Mouse (Mus musculus): ENCODE results near the gene Ndufs6. TPM values are rescaled to one million over a fixed set of nuclear protein-coding genes. Genes with fewer than 3 reads are reported as not detected.

The Ndufs6 gene
- polyA plus RNA-seq, 1 experiment from 2014 or later: 391 TPM

GRCm38 (mm10) chr13:73346743-73347142 lies 18.4 kb upstream of the Ndufs6 start:
- 71% methylated on average over 4 of the region's 4 CpGs for WGBS

GRCm38 (mm10) chr13:73346131-73346530 lies 17.8 kb upstream of the Ndufs6 start:
- 45% methylated on average over 2 of the region's 2 CpGs for WGBS
- Histone ChIP-seq H3K27ac (ENCODE audit: low read length) (no peak overlapping the region), H3K4me1 (ENCODE audit: insufficient read depth, low read length) (no peaks in the 10 kb centered on the region), H3K36me3 (ENCODE audit: insufficient read depth, low read length) (no peaks in the 10 kb centered on the region), H3K9me3 (ENCODE audit: low read length) (no peaks in the 10 kb centered on the region), H3K4me2 (replicated peaks; ENCODE audit: low read depth, low read length) (no peak overlapping the region), H3K27me3 (ENCODE audit: insufficient read depth, low read length) (0 out of 2 replicates have a peak, but pooled peaks cover 3% of the 10 kb centered on the region), H3K4me3 (ENCODE audit: low read length) (no peak overlapping the region), H3K9ac (replicated peaks; ENCODE audit: low read length) (no peak overlapping the region)
- no peak for ATAC-seq (ENCODE audit: low FRiP score, low TSS enrichment)

More at GRCm38 (mm10) chr13:73346743-73347142, 18.4 kb upstream of the Ndufs6 start:
- Histone ChIP-seq H3K9ac (replicated peaks; ENCODE audit: low read length) (no peak overlapping the region), H3K9me3 (ENCODE audit: low read length) (no peaks in the 10 kb centered on the region), H3K4me1 (ENCODE audit: insufficient read depth, low read length) (no peaks in the 10 kb centered on the region), H3K27ac (ENCODE audit: low read length) (no peak overlapping the region), H3K27me3 (ENCODE audit: insufficient read depth, low read length) (0 out of 2 replicates have a peak, but pooled peaks cover 3% of the 10 kb centered on the region), H3K36me3 (ENCODE audit: insufficient read depth, low read length) (no peaks in the 10 kb centered on the region), H3K4me2 (replicated peaks; ENCODE audit: low read depth, low read length) (no peak overlapping the region), H3K4me3 (ENCODE audit: low read length) (no peak overlapping the region)
- no peak for ATAC-seq (ENCODE audit: low FRiP score, low TSS enrichment)

DNA sequence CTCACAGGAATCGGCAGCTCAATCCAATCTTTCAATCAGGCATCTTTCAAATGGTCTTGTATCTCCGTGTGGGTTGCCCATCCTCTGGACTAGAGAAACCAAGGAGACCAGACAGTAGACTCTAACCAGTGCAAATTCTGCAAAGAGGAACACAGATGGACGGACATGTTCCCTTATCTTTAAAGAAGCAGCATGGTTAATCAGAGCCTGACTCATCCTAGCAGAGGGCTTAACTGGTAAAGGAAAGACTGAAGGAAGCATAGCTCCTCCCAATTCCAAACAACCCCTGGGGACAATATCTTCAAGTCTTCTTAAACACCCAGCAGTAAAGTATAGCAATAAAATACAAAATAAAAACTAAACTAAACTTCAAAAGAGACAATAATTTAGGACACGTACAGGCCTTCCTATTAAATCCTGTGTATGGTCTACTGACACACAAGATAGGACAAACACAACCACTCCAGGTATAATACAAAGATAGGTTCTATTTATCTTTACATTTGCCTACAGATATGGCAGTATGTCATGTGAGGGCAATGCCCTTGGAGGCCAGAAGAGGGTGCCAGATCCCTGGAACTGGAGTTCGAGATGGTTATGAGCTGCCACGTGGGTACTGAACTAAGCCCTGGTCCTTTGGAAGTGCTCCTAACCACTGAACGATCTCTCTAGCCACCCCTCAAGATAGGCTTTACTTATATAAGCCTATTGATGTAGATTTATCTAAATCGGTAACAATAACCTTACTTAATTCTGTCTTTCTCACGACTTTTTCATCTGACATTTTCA lies 17.0 kb upstream of the Ndufs6 start:
- 80% methylated on average over 9 of the region's 9 CpGs for WGBS
- no peak overlapping the region for H3K27ac ChIP-seq (ENCODE audit: low read length)
- H3K4me3 ChIP-seq (ENCODE audit: low read length): no peak overlapping the region
- no peak for ATAC-seq (ENCODE audit: low FRiP score, low TSS enrichment)
- no peaks in the 10 kb centered on the region for H3K36me3 ChIP-seq (ENCODE audit: insufficient read depth, low read length)
- H3K9me3 ChIP-seq (ENCODE audit: low read length): no peaks in the 10 kb centered on the region
- no peaks in the 10 kb centered on the region for H3K4me1 ChIP-seq (ENCODE audit: insufficient read depth, low read length)
- H3K27me3 ChIP-seq (ENCODE audit: insufficient read depth, low read length): peaks cover 5% of the 10 kb centered on the region; the same call in 1 of the 2 replicates
- H3K4me2 ChIP-seq (replicated peaks; ENCODE audit: low read depth, low read length): no peak overlapping the region
- H3K9ac ChIP-seq (replicated peaks; ENCODE audit: low read length): no peak overlapping the region

GRCm38 (mm10) chr13:73336753-73337152 lies 8.4 kb upstream of the Ndufs6 start:
- no peak overlapping the region for H3K4me2 ChIP-seq (replicated peaks; ENCODE audit: low read depth, low read length)
- peak; percentile 54; the same call in 1 of the 2 replicates for ATAC-seq (ENCODE audit: low FRiP score, low TSS enrichment)

GRCm38 (mm10) chr13:73331736-73332135 lies 3.4 kb upstream of the Ndufs6 start:
- Histone ChIP-seq H3K4me1 (ENCODE audit: insufficient read depth, low read length) (peaks cover 19% of the 10 kb centered on the region), H3K27me3 (ENCODE audit: insufficient read depth, low read length) (peaks cover 6% of the 10 kb centered on the region; the same call in 1 of the 2 replicates), H3K9me3 (ENCODE audit: low read length) (no peaks in the 10 kb centered on the region), H3K4me3 (ENCODE audit: low read length) (peak overlapping the region; percentile 76), H3K27ac (ENCODE audit: low read length) (no peak overlapping the region), H3K4me2 (replicated peaks; ENCODE audit: low read depth, low read length) (peak overlapping the region; percentile 89), H3K36me3 (ENCODE audit: insufficient read depth, low read length) (no peaks in the 10 kb centered on the region), H3K9ac (replicated peaks; ENCODE audit: low read length) (peak overlapping the region; percentile 92)
- no peak for ATAC-seq (ENCODE audit: low FRiP score, low TSS enrichment)
- WGBS: 75% methylated on average over 3 of the region's 3 CpGs

More at GRCm38 (mm10) chr13:73336753-73337152, 8.4 kb upstream of the Ndufs6 start:
- Histone ChIP-seq H3K27ac (ENCODE audit: low read length) (no peak overlapping the region), H3K9ac (replicated peaks; ENCODE audit: low read length) (no peak overlapping the region), H3K4me1 (ENCODE audit: insufficient read depth, low read length) (peaks cover 10% of the 10 kb centered on the region), H3K9me3 (ENCODE audit: low read length) (no peaks in the 10 kb centered on the region), H3K36me3 (ENCODE audit: insufficient read depth, low read length) (no peaks in the 10 kb centered on the region), H3K27me3 (ENCODE audit: insufficient read depth, low read length) (peaks cover 15% of the 10 kb centered on the region; the same call in 1 of the 2 replicates), H3K4me3 (ENCODE audit: low read length) (no peak overlapping the region)
- whole genome bisulfite sequencing: 39% methylated on average over 7 of the region's 7 CpGs

DNA sequence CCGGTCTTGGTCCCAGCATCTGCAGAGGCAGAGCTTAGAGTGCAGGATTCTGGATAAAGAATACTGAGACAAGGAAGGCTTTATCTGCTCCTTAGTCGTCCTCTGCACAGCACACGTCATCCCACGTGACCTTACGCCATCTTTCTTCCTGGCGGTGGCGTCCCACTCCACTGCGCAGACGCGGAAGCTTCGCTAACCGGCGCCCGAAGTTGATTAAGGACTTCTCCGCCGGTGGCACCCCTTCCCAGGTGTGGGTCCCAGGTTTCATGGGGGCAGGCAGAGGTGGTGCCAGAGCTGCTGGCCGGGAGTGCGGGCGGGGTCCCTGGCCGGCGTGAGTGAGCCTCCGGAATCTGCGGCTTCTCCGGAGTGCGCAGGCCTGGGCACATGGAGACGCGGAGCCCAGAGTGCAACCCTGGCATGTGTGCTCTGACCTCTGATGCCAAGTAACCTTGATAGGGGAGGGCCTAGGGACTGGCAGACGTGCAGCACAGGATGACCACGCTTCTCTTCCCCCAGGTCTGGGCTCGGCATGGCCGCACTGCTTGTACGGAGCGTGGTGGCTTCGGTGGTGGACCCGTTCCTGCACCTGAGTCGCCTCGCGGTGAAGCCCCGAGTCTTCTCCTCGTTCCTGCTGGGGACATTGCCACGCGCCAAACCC lies 2.6 kb upstream of the Ndufs6 start:
- WGBS: under 1% methylated on average over 42 of the region's 42 CpGs
- peak overlapping the region; percentile 70 for H3K27ac ChIP-seq (ENCODE audit: low read length)
- ATAC-seq (ENCODE audit: low FRiP score, low TSS enrichment): peak; percentile 83

DNA sequence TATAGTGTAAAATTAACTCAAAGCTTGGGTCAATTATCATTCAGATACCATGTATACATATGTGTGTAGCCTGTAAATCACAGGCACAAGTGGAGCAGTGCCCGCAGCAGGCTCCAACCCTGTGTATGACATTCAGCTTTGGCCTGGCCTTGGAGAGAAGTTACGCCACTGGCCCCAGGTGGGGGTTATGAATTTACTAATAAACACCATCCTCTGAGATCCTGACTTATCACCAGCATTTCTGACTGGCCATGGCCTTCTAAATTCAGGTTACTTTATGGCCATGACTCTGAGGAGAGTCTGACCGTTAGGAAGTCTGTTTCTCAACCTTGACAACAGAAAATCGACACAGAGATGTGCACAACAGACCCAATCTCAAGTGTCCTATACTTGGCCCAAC lies 4.9 kb downstream of the Ndufs6 start:
- H3K9me3 ChIP-seq (ENCODE audit: low read length): 0 out of 2 replicates have a peak, but pooled peaks cover under 1% of the 10 kb centered on the region
- ATAC-seq (ENCODE audit: low FRiP score, low TSS enrichment): no peak
- WGBS: 93% methylated on average over 4 of the region's 4 CpGs
- H3K4me2 ChIP-seq (replicated peaks; ENCODE audit: low read depth, low read length): no peak overlapping the region
- no peak overlapping the region for H3K4me3 ChIP-seq (ENCODE audit: low read length)
- H3K9ac ChIP-seq (replicated peaks; ENCODE audit: low read length): no peak overlapping the region
- no peaks in the 10 kb centered on the region for H3K27me3 ChIP-seq (ENCODE audit: insufficient read depth, low read length)
- no peak overlapping the region for H3K27ac ChIP-seq (ENCODE audit: low read length)
- peaks cover 2% of the 10 kb centered on the region for H3K4me1 ChIP-seq (ENCODE audit: insufficient read depth, low read length)
- peaks cover 47% of the 10 kb centered on the region for H3K36me3 ChIP-seq (ENCODE audit: insufficient read depth, low read length)

More for the DNA sequence above, 2.6 kb upstream of the Ndufs6 start:
- no peaks in the 10 kb centered on the region for H3K9me3 ChIP-seq (ENCODE audit: low read length)
- H3K27me3 ChIP-seq (ENCODE audit: insufficient read depth, low read length): peaks cover 6% of the 10 kb centered on the region; the same call in 1 of the 2 replicates
- H3K4me2 ChIP-seq (replicated peaks; ENCODE audit: low read depth, low read length): peak overlapping the region; percentile 89
- peaks cover 19% of the 10 kb centered on the region for H3K4me1 ChIP-seq (ENCODE audit: insufficient read depth, low read length)
- 0 out of 2 replicates have a peak, but pooled peaks cover 7% of the 10 kb centered on the region for H3K36me3 ChIP-seq (ENCODE audit: insufficient read depth, low read length)
- H3K9ac ChIP-seq (replicated peaks; ENCODE audit: low read length): peak overlapping the region; percentile 92
- H3K4me3 ChIP-seq (ENCODE audit: low read length): peak overlapping the region; percentile 76

DNA sequence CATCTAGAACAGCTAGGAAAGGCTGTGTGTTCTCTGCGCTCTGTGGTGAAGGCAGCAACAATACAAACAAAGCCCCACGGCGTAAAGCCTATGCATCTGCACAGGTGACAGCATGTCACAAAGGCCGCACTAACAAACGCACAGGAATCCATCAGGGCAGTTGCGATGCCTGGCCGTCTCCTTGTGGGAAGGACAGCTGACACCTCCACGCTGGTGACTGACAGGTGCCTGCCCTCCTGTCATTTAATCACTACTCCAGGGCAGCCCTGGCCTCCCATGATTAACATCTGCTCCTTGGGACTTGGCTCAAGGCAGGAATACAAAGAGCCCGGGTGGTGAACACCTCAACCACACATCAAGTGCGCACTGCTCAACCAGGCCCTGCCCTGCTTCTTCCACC lies 5.7 kb downstream of the Ndufs6 start:
- no peak for ATAC-seq (ENCODE audit: low FRiP score, low TSS enrichment)
- H3K36me3 ChIP-seq (ENCODE audit: insufficient read depth, low read length): peaks cover 54% of the 10 kb centered on the region
- no peaks in the 10 kb centered on the region for H3K27me3 ChIP-seq (ENCODE audit: insufficient read depth, low read length)
- H3K4me3 ChIP-seq (ENCODE audit: low read length): no peak overlapping the region
- peaks cover 5% of the 10 kb centered on the region; the same call in 1 of the 2 replicates for H3K9me3 ChIP-seq (ENCODE audit: low read length)
- WGBS: 89% methylated on average over 10 of the region's 10 CpGs
- H3K4me1 ChIP-seq (ENCODE audit: insufficient read depth, low read length): peaks cover 2% of the 10 kb centered on the region
- H3K9ac ChIP-seq (replicated peaks; ENCODE audit: low read length): no peak overlapping the region
- no peak overlapping the region for H3K4me2 ChIP-seq (replicated peaks; ENCODE audit: low read depth, low read length)
- H3K27ac ChIP-seq (ENCODE audit: low read length): no peak overlapping the region

DNA sequence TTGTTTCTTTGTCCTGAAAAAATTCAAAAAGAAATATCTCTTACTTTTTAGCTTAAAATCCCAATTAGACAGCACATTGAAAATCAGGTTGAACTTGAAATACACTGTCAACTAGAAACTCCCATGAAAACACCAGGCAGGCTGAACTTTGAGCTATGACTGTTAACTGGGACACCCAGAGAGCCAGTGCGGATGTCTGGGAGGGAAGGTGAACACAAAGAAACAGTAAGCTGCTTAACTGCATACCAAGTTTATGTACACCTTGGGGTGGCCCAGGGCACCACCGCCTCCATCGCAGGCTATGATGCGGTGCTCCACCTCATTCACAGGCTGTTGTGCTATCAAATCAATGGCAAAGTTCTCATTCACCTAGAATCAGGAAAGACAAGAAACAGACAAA lies 8.3 kb downstream of the Ndufs6 start:
- Histone ChIP-seq H3K4me2 (replicated peaks; ENCODE audit: low read depth, low read length) (no peak overlapping the region), H3K9ac (replicated peaks; ENCODE audit: low read length) (no peak overlapping the region), H3K9me3 (ENCODE audit: low read length) (peaks cover 11% of the 10 kb centered on the region), H3K4me1 (ENCODE audit: insufficient read depth, low read length) (no peaks in the 10 kb centered on the region), H3K27ac (ENCODE audit: low read length) (no peak overlapping the region), H3K36me3 (ENCODE audit: insufficient read depth, low read length) (peaks cover 53% of the 10 kb centered on the region), H3K4me3 (ENCODE audit: low read length) (no peak overlapping the region), H3K27me3 (ENCODE audit: insufficient read depth, low read length) (no peaks in the 10 kb centered on the region)
- 96% methylated on average over 4 of the region's 4 CpGs for WGBS
- ATAC-seq (ENCODE audit: low FRiP score, low TSS enrichment): no peak
